Mouse (Mus musculus) embryo, embryonic 9.5 days (tissue): ENCODE measurements around the gene 1700061G19Rik.
"Not testable (repeated sequence)": the region's sequence is repeated elsewhere in the genome, so short reads cannot be mapped to it uniquely, and the experiment has no call there.

Experiments used
- DNase-seq: peaks from one replicate; pipeline ENCODE4 v3.0.0-alpha.2; 2017; ENCODE audit errors: extremely low spot score

The 1700061G19Rik gene

GRCm38 (mm10) chr17:56871767-56872166 lies 3.5 kb upstream of the 1700061G19Rik start:
- no peak for DNase-seq

GRCm38 (mm10) chr17:56872512-56872911 lies 2.8 kb upstream of the 1700061G19Rik start:
- DNase-seq, result no peak

- no peak for DNase-seq
Observed at GRCm38 (mm10) chr17:56874237-56874636, 1.0 kb upstream of the 1700061G19Rik start, which contains the start of gene Acsbg2. Gene Acsbg2 (minus strand): TSS chr17:56874447.

GRCm38 (mm10) chr17:56876465-56876864 lies 1.2 kb downstream of the 1700061G19Rik start:
- DNase-seq, result no peak

GRCm38 (mm10) chr17:56876981-56877380 lies 1.7 kb downstream of the 1700061G19Rik start:
- DNase-seq, result no peak

GRCm38 (mm10) chr17:56877426-56877825 lies 2.1 kb downstream of the 1700061G19Rik start:
- DNase-seq, result no peak

- DNase-seq, result no peak
Observed at GRCm38 (mm10) chr17:56883612-56884011, 8.3 kb downstream of the 1700061G19Rik start.

GRCm38 (mm10) chr17:56884331-56884730 lies 9.1 kb downstream of the 1700061G19Rik start:
- no peak for DNase-seq

- no peak for DNase-seq
Observed at GRCm38 (mm10) chr17:56884809-56885208, 9.5 kb downstream of the 1700061G19Rik start.

GRCm38 (mm10) chr17:56888050-56888449 lies 12.8 kb downstream of the 1700061G19Rik start:
- DNase-seq, result no peak

- no peak for DNase-seq
Observed at GRCm38 (mm10) chr17:56890018-56890417, 14.7 kb downstream of the 1700061G19Rik start.

GRCm38 (mm10) chr17:56895368-56895918 lies 20.2 kb downstream of the 1700061G19Rik start:
- DNase-seq, result no peak

- DNase-seq, result no peak
Observed at GRCm38 (mm10) chr17:56896513-56897129, 21.3 kb downstream of the 1700061G19Rik start.

GRCm38 (mm10) chr17:56897630-56898195 lies 22.4 kb downstream of the 1700061G19Rik start:
- peak; percentile 62 for DNase-seq

- DNase-seq, result no peak
Observed at GRCm38 (mm10) chr17:56902698-56903097, 27.4 kb downstream of the 1700061G19Rik start.

GRCm38 (mm10) chr17:56906166-56906565 lies 30.9 kb downstream of the 1700061G19Rik start:
- no peak for DNase-seq

- no peak for DNase-seq
Observed at GRCm38 (mm10) chr17:56907096-56907495, 31.8 kb downstream of the 1700061G19Rik start.

GRCm38 (mm10) chr17:56907887-56908286 lies 32.6 kb downstream of the 1700061G19Rik start:
- no peak for DNase-seq

- not testable (repeated sequence) for DNase-seq
Observed at GRCm38 (mm10) chr17:56909764-56910163, 34.5 kb downstream of the 1700061G19Rik start.

GRCm38 (mm10) chr17:56913023-56913422 lies 37.7 kb downstream of the 1700061G19Rik start:
- DNase-seq, result no peak

GRCm38 (mm10) chr17:56913444-56913843 lies 38.2 kb downstream of the 1700061G19Rik start:
- DNase-seq, result no peak

- no peak for DNase-seq
Observed at GRCm38 (mm10) chr17:56917166-56917565, 41.9 kb downstream of the 1700061G19Rik start.

GRCm38 (mm10) chr17:56919725-56920124 lies 44.4 kb downstream of the 1700061G19Rik start:
- no peak for DNase-seq
